Mouse (Mus musculus): ENCODE results near the gene Slc20a1.

- TF ChIP-seq CHD2 (IDR thresholded peaks at IDR 0.05; ENCODE audit: low read depth, low read length) (no peak), ZC3H11A (IDR thresholded peaks at IDR 0.05; ENCODE audit: borderline replicate concordance, low read depth, low read length) (no peak)
These were observed 35.4 kb downstream of the Slc20a1 start for GRCm38 (mm10) chr2:129233803-129234477.

All from ES-E14 (cell line).